Mouse (Mus musculus) layer of hippocampus, postnatal 10 days (tissue): Measurements from ENCODE around the gene Knop1. TPM values are rescaled to one million over a fixed set of nuclear protein-coding genes. Genes with fewer than 3 reads are reported as not detected.

Experiments used
- DNase-seq, 2 experiments: peaks; one replicate each; pipeline ENCODE4 v3.0.0; 2021; ENCODE audit warnings: low spot score in 2 of 2
- total RNA-seq, 2 experiments: library from RNA; stranded (reverse); gene quantifications; 2 replicates each; pipeline ENCODE4 v1.2.3; 2021

Gene Knop1
- total RNA-seq, 2 experiments from 2014 or later = 36.3 to 36.5 TPM

DNA sequence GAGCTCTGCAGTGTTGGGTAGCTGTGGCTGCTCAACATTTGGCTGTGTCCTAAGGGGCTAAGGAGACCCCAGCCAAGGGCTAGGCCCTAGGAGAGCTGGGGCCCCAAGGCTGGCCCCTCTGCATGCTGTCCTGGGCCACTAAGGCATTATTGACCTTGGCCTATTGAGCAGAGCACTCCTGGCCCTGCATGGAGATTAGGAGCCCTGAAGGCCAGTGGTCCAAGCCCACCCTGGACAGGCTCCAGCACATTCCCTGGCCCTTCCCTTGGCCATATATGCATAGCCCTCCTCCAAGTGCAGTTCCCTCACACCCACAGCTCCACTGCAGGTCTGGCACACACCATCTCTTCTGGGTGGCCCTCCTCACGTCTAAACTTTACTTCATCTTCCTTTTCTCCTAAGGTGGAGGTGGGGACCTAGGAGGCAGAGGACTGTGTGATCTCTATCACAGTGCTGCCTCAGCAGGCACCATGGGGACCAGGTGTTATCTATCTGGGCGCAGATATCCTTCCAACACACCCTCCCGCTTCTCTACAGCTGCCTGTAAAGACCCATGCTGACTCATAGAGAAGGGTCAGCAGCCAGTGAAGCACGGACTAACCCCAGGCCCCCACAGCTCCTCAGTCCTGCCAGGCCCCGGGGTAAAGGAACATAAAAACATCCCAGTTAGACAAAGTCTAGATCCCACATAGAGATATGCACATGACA lies 6.4 kb downstream of the Knop1 start:
- no peak for DNase-seq

DNA sequence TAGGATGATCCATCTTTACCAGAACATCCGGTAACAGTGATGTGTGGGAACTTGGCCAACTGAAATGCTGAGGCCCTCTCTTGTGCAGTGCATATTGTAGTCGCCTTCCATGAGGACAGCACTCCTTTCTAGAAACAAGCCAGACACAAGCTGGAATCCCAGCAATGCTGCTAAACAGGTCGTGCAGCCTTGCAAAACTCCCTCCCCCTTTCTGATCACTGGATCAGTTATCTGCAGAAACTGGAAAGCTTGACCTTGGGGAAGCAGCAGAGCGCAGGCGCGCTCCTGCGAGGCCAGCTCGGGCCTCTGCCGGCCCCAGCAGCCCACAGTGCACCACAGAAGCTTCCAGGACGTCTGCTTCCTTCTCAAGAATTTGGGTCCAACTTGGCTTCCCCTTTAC lies 7.3 kb downstream of the Knop1 start:
- no peak for DNase-seq

DNA sequence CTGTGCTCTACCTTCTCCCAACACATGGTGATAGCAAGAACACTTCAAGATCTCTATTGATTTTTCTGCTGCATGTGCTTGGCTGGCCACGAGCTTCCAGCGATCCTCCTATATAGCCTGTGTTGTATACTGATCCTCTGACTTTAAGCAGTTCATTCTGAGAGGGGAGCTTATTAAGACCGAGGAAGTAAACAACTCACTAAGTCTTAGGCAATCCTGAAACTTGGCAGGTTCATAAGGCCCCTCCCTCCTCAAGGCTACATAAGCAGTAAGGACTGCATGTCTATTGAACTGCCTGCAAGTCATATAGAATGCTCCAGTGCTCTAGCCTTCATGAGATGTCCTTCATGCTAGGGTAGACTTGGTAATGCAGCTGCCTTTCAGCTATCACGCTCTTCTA lies 9.7 kb downstream of the Knop1 start:
- DNase-seq = no peak

DNA sequence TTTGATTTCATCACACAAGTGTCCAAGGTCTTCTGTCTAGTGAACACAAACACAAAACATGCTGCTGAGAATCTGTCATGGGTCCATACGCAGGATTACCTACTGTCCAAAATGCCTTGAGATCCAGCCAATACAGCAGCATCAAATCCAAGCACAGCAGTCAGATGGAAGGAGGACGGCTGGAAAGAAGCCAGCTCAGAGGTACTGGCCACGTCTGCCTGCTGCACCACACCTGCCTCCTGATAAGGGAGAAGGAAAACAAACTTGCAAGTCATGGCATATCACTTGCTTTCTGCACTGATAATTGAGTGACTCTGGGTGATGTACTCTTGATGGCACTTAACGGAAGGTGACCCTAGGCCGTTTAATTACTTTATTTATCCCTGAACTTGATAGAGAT lies 10.9 kb downstream of the Knop1 start:
- no peak for DNase-seq

DNA sequence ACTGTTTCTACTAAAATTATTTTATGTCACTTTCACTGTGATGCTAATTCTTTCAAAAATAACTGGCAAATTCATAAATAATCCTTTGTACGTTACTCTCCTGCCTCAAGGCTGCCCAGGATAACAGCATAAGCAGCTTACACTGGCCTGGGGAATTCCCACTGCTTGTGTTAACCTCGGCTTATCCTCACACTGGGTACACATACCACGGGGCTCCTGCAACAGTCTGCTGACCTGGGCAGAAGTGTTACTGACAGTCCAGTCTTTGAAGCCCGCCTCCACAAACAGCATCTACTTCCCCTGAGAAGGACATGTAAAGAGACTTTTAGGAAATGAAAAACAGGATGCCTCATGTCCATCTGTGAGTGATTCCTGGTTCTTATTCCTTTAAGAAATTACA lies 13.1 kb downstream of the Knop1 start:
- no peak for DNase-seq

DNA sequence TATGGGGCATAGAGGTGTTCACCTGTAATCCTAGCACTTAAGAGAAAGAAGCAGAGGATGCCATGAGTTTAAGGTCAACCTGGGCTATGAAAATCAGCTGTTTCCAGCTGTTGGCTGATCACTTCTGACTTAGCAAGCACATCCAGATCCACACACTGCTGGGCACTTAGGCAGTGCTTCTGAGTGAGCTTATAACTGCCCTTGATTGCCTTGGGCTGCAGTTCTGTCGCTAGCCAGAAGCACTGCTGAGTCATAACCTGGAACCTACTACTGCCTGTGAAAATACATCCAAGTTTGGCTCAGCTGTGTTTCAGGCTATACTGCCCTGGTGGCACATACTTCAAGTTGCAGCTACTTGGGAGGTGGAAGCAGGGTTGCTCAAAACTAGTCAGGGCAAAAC lies 14.3 kb downstream of the Knop1 start:
- no peak for DNase-seq

DNA sequence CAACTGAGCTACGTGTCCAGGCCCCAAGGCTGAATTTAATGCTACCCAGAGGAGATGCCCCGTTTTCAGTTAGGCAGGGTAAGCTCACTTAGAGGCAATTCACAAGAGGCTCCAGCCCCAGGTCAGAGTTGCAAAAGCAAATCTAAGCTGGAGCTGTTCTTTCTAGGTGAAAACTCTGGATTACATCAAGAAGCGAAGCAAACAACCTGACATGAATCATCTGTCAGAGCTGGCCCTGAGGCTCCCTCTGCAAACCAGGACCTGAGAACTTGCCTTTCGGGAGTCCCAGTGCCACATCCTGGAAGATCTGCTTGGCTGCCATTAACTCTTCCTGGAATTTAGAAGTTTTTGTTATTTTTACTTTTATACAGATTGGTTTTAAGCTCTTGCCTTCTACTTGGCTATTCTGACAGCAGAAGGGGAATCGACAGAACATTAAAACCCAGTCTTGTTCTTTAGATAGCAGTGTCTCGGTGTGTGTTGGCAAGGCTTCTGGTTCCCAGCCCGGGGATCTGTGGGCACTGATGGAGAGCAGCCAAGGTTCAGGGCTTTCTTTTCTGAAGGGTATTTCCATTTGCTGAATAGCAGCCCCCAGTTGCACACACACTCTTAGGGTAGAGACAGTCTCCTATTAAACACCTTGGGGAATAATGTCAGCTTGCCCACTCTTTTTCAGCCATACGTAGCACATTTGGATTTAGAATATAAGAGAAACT lies 14.9 kb downstream of the Knop1 start:
- DNase-seq = peak; percentile 27 to 48

DNA sequence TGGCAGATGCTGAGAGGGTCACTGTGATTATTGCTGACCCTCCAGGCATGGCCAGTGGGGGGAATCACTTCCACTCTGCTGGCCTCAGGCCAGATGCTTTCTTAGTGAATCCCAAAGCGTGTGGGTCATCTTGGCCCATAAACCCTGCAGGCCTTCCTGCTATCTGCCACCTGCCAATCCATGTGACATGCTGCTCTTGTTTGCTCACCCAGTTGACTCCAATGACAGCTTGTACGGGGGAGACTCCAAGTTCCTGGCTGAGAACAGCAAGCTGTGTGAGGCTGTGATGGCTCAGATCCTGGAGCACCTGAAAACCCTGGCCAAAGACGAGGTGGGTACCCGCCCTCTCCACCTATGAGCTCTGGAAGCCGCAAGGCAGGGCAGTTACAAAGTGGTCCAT lies 18.2 kb downstream of the Knop1 start:
- DNase-seq = no peak

DNA sequence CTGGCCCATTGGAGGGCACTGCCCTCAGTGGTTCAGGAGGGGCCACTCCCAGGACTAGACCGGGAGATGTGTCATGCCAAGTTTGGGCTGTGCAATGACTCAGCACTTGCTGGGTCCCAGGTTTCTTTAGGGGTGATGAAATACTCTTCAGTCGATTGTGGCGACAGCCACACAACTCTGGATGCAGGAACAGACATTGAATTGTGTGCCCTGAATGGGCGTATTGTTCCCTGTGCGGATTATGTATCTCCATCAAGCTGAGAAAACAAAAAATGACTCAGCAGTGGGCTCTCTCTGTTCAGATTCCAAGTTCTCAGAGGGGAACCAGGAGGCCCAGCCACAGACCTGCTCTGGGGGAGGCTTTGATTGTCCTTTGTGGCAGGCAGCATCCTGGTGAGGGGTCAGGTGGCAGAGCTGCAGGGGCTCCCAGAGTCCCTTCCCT lies 28.1 kb downstream of the Knop1 start:
- DNase-seq = no peak

DNA sequence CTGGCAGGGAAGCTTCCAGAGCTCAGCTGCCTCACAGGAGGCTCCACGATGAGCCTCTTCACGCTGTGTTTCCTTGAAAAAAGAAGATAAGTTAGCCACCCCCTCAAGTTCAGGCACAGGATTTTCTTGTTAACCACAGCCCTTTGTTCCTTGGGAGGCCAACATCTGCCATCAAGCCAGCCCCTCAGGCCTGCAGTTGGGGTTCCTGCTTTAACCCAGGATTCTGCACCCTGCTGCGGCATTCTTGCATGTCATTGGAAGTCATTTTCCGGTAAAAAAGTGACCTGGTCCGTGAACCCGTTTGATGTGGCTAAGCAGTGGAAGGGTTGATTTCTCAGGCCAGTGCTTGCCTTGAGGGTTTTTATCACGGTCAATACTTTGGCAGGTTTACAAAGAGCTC lies 31.6 kb downstream of the Knop1 start:
- no peak for DNase-seq

DNA sequence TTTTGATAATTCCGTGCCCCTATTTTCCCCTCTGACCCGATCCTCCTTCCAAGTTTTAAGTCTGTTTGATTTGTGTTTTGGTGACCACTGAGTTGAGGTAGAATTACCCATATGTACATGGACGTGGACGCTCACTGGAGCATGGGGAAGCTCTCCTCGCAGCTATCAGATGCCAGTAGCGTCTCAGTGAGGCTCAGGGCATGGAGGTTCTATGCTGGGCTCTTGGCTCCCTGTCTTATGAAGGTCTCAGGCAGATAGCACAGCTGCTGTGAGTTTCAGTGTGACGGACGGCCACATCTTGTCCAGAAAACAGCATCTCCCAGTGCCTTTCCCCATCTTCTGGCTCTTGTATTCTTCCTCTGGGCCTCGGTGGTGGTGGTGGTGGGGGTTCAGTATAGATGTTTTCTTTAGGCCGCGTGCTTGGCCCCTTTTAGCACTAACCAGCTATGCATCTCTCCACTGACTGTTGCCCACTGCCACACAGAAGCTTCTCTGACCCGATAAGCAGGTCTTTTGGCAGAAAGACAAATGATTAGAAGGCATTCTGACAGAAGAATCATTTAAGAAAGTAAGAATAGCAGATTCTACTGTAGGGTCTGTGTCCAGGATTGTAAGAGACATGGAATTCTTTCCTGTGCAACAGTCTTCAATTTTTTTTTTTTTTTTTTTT lies 34.0 kb downstream of the Knop1 start:
- DNase-seq = no peak

DNA sequence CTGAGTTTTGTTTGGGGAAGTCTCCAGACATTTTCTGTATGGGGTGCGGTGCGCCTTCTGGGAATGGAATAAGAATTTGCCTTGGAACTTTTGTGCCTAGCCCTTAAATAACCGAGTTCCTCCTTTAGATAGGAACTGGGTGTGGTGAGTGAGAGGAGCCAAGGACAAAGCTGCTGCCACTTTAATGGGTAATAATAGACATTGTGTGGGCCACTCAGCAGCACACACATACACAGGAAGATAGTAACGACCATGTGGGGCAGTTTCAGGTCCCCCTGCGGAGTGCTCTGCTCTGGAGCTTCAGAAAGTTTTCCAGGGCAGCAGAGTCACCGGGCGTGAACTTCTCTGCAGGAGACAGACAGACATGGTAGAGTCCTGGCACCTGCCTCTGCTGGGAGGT lies 34.7 kb downstream of the Knop1 start:
- DNase-seq = no peak

DNA sequence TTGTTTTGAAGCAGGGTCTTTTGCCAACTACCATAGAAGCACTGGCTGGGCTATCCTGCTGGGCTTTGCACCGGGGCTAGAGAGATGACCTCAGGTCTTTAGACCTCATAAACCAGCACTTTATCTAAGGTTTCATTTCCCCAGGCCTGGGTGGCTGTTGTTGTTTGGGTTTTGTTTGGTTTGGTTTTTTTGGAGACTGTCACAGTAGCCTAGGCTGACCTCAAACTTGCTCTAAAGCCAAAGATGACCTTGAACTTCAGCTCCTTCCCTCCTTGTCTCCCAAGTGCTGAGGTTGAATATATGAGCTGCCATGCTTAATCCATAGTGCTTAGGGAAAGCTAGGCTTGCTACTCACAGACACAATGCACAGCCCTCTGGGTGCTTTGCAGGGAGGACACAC lies 36.4 kb downstream of the Knop1 start:
- no peak for DNase-seq

DNA sequence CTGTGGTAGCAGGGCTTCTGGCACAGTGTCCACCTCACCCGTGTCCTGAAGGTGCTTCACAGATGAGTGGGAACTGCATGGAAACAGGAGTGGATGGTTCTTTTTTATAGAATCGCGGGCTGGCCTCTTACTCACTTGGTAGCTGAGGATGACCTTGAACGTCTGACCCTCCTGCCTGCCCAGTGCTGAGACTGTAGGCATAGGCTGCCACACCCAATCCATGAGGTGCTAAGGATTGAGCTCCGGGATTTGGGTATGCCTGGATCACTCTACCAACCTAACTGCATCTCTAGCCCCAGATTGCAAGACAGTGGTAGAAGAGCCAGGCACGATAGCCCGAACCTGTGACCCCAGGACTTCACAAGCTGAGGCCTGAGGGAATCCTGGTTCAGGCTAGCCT lies 38.3 kb downstream of the Knop1 start:
- no peak for DNase-seq

DNA sequence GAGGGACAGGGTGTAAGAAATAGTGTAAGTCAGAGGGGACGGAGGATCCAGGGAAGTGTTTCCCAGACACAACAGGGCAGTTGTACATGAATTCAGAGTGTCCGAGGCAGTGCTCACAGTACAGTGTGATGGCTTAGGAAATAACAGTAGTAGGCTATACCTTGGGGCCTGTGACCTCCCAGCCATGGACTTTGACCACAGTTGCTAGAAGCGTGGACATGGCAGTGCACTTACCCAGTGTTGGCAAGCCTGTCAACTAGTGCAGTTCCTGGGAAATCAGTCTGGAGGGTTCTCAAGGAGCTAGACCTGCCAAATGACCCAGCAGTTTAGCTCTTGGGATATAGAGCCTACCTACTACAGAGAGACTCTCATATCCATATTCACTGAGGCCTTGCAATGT lies 39.8 kb downstream of the Knop1 start:
- DNase-seq = no peak

DNA sequence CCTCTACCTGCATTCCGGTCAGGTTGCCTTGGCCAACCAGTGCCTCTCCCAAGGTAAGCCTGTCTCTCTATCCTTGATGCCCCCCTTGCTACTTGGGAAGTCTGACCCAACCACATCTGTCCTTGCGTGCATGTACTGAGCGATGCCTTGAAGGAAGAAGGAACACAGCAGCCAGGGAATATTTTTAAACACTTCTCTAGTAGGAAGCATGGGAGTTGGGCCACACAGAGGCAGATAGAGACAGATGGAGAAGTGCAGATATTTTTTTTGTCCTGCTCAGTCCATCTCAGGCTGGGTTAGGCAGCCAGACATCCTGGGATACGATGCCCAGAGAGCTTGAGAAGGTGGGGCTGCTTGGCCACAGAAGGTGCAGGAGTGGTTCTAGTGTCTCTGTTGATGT lies 42.5 kb downstream of the Knop1 start:
- no peak for DNase-seq

DNA sequence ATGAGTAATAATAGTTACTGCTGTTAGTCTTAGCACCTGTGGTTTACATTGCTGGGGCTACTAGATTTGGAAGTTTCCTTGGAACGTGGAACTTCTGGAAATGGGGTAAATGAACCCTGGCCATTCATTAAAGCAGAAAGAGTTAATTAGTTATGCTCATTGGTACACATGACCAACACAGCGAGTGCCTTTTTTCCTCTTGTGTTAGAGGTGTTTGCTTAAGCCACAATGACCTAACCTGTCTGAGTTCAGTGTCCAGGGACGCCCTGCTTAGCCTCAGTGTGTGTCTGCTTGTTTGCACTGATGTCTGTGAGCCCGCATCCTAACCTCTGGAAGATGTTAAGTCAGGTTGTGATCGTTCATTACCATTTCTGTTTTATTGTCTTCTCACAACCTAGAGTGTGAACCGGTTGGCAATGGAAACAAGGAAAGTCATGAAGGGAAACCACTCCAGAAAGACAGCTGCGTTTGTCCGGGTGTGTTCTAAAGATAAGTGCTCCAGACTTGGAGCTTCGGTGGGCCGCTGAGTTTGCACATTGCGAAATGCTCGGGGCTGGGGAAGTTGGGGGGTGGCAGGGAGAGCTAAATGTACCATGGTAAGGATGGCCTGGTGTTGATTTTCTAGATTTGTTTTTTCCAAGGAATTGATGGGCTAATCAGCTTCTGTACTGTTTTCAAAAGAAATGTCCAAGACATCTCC lies 44.5 kb downstream of the Knop1 start:
- DNase-seq = no peak

DNA sequence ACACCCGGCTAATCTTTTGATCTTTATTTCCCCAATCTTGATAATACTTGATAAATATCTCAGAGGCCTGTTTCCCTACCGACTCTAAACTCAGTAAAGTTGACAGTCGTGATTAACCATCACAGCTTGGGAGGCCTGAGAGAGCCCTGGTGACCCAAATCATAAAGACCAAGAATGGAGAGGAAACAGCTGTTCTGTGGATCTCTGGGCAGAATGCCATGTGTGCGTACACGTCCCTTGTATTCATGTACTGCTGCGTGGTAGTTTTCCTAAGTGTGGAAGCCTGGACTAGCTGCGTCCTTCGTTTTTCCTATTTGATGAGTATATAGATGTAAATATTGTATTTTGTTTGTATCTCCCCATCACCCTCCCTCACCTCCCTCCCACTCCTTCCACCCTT lies 48.2 kb downstream of the Knop1 start:
- DNase-seq = no peak

DNA sequence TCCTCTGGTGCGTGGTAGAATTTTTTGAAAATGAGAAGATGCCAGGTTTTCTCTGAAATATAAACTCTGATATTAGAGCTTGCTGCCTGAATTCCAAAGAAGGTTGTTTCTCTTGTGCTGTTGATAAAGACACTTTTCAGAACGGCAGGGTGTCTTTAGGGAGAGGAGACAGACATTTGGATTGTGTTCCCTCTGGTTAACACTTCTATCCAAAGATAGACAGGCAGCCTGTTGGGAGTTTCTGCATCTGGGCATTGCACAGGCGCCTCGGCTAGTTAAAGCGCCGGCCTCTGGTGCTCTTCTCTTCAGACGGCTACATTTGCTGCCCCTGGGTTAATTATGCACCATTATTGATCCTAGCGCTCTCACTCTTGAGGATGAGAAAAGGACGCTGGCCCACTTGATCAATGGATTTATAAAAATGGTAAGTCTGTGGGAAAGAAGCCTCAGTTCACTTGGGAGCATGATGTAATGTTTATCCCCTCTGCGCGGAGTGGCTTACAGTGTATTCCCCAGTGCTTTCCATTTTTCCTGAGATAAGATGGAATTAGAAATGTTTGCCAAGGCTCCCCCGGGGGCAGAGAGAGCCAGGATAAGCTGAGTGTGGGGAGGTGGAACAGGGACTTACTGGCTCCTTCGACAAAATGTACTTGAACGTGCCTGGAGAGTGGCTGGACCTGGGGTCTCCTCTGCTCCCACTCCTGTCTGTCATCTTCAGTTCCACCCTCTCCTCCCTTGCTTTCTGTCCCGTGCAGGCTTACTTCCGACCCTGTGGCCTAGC lies 49.2 kb downstream of the Knop1 start:
- no peak for DNase-seq

DNA sequence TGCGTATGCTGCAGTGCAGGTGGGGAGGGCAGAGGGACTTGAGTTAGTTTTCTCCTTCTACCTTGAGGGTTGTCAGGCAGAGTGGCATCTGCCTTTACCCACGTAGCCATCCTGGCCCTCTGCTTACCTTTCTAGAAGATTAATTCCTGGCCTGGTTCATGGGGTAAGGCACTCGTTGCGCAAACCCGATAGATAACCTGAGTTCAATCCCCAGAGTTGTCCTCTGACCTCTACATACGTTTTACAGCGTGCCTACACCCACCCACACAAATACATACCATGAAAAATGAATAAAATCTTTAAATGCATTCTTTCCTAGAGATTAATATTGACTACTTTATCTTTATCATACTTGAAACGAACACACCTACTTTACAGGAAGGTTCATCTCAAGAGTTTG lies 52.6 kb downstream of the Knop1 start:
- no peak for DNase-seq

DNA sequence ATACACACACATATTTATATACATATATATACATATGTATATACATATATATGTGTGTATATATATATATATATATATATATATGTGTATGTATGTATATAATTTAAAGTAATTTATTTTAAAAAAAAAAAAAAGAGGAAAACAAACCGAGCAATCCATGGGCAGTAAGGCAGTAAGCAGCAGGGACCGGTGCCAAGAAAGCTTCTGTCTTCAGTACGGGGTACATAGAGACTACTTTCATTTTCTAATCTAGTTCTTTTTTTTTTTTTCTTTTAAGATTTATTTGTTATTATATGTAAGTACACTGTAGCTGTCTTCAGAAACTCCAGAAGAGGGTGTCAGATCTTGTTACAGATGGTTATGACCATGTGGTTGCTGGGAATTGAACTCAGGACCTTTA lies 54.3 kb downstream of the Knop1 start:
- DNase-seq = no peak
